Mouse (Mus musculus) macrophage (primary cell): ENCODE measurements around the gene Rere. TPM values are rescaled to one million over a fixed set of nuclear protein-coding genes. Genes with fewer than 3 reads are reported as not detected.

Source experiments
- H3K27ac ChIP-seq: fragments of 350-480 bp; formaldehyde crosslinking; 2 replicates; pipeline ENCODE4 v1.9.0; 2021
- H3K36me3 ChIP-seq: fragments of 350-480 bp; formaldehyde crosslinking; 2 replicates; pipeline ENCODE4 v1.9.0; 2021; ENCODE audit errors: inconsistent target
- H3K4me3 ChIP-seq: fragments of 350-480 bp; formaldehyde crosslinking; 2 replicates; pipeline ENCODE4 v1.9.0; 2021; ENCODE audit errors: inconsistent target
- H3K79me2 ChIP-seq: fragments of 350-480 bp; formaldehyde crosslinking; 2 replicates; pipeline ENCODE4 v1.9.0; 2021; ENCODE audit errors: inconsistent target
- WGBS: methylation state at CpG from one replicate; pipeline ENCODE4 v1.1.7; 2026; ENCODE audit warnings: inconsistent platforms; ENCODE audit not compliant: missing documents; 5-methylcytosine and 5-hydroxymethylcytosine counted together
- polyA plus RNA-seq: library from polyadenylated mRNA; stranded (reverse); fragments of 250-400 nt; gene quantifications from 3 replicates; pipeline ENCODE4 v1.2.4, GENCODE M21; 2018; ENCODE audit warnings: inconsistent platforms
- total RNA-seq, 78 experiments: library from RNA; depleted of rRNA; stranded (reverse); fragments of 250-400 nt; gene quantifications; 1 replicate in 9 of 78; 2 replicates in 24 of 78; 3 replicates in 43 of 78; 4 replicates in 2 of 78; pipeline ENCODE4 v1.2.4; 2018; ENCODE audit warnings: inconsistent platforms in 56 of 78

Rere gene
- 100 to 1,000 TPM in 22 of 26 experiments, 10 to 100 TPM in 4; 86.1 to 283 (median 166) TPM for total RNA-seq (2018; cell fraction: chromatin; rRNA removed)
- total RNA-seq (2018; cell fraction: cytosol; rRNA removed) = 10 to 100 TPM; 36.3 to 98.0 (median 67.3) TPM
- 100 to 1,000 TPM in 14 of 26 experiments, 10 to 100 TPM in 12; 49.7 to 195 (median 108) TPM for total RNA-seq (2018; cell fraction: nucleus; rRNA removed)
- 24.3 to 57.0 TPM (median 55.3 TPM) in 3 replicates for polyA plus RNA-seq

DNA sequence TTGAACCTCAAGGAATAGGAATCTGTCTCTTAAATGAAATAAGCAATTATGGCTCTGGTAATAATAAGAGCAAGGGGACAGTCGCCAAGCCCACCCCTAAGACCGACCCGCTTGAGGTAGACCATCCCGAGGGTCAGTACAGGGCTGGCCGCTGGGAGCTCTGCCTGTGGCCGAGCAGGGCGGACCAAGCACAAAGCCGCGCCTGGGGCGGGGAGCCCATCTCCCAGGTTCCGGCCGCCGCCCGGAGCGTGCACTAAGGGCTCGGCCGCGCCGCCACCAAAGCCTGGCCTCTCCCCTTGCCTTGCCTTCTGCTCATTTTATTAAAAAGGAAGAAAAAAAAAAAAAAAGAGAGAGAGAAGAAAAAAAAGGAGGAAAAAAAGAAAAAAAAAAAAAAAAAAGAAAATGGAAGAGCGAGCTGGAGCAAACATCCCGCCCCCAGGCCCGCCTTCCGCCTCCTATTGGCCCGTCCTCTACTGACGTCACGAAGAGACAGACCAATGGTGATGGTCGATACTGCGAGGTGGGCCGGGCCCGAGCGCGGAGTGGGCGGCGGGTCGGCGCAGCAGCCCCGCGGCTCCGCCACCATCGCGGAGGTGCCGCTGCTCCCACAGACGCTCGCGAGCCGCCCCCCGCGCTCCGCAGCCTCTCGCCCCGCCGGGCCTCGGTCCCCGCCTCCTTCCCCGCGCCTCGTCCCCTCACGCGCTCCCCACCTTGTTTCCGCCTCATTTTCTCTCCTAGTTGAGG, at the start of gene Rere:
Gene Rere (plus strand): TSS at position 629 of the 744 bp plus-strand sequence.
- Histone ChIP-seq H3K27ac (no peak within 1 kb of the TSS), H3K36me3 (no peaks in the 10 kb centered on the region), H3K79me2 (peaks cover 34% of the 10 kb centered on the region; the same call in 1 of the 2 replicates), H3K4me3 (peak within 1 kb of the TSS; percentile 43)
- WGBS = 1% methylated on average over 51 of the region's 60 CpGs

DNA sequence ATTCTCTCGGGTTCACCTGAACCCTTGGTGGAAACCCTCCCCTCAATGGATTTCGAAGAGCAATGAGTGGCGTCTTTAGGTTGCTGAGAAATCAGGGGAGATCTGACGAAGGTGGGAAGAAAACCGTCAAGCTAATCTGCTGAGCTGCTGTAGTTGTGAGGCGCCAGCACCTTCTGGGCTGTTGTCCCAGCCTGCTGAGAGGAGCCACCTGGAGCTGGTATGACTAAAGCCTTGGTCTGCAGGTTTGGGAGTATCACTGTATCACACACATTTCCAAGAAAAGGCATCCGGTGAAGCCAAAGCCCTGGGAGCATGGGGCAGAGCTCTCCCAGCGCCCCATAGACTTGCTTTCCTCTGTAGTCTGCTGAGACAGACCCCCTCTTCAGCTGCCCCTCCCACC, 49.6 kb upstream of the Rere start:
- Histone ChIP-seq H3K79me2 (no peaks in the 10 kb centered on the region), H3K27ac (no peak overlapping the region), H3K36me3 (no peaks in the 10 kb centered on the region), H3K4me3 (no peak overlapping the region)
- WGBS = 92% methylated on average over 7 of the region's 8 CpGs

DNA sequence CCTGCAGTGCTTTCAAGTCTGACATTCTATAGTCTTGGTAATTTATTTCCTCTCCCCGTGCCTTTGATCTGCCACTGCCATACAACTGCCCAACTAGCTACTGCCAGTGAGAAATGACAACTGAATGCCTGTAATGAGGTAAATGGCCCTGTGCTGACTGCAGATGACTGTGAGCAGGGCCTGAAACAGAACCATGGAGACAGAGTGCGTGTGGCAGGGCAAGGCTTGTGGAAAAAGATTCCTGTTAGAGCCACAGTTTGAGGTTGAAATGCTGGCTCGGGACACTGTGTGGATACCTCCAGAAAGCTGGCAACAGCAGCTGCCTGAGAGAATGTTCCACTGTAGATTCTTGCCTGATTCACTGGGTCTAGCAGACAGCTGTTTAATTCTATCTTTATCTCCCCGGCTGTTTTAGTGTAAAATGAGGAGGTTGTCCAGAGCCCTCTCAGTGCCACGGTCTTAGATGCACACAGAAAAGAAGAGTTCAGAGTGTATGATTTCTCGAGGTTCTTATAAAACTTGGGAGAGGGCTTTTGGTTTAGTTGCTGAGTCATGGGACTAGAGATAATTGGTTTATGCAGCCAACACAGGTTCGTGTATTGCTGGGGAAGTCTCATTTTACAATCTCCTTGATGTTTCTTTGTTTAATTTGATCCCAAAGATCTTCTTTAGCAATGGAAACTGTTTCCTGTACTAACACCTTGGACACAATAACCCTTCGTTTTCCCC, 46.7 kb upstream of the Rere start:
- H3K27ac ChIP-seq = no peak overlapping the region
- no peaks in the 10 kb centered on the region for H3K36me3 ChIP-seq
- 84% methylated on average over 8 of the region's 8 CpGs for WGBS
- H3K79me2 ChIP-seq = peaks cover 28% of the 10 kb centered on the region
- H3K4me3 ChIP-seq = no peak overlapping the region

DNA sequence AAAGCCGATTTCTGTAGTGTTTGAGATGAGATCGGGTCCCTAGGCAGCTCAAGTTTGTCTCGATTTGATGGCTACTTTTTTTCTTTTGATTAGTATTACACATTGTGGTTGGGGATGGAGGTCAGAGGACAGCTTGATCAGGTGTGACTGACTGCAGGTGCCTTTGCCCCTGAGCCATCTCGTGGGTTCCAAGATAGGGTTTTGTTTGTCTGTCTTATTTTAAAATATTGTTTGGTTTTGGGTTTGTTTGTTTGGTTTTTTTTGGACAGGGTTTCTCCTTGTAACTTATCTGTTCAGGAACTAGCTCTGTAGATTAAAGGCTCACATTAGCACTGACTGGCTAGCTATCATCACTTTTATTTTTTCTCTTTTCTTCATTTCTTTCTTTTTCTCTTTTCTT, 45.9 kb upstream of the Rere start:
- peaks cover 36% of the 10 kb centered on the region for H3K79me2 ChIP-seq
- H3K27ac ChIP-seq = 0 out of 2 replicates have a peak overlapping the region, but pooled peaks have one; percentile 94
- 93% methylated on average over 4 of the region's 4 CpGs for WGBS
- no peak overlapping the region for H3K4me3 ChIP-seq
- H3K36me3 ChIP-seq = 0 out of 2 replicates have a peak, but pooled peaks cover 2% of the 10 kb centered on the region

DNA sequence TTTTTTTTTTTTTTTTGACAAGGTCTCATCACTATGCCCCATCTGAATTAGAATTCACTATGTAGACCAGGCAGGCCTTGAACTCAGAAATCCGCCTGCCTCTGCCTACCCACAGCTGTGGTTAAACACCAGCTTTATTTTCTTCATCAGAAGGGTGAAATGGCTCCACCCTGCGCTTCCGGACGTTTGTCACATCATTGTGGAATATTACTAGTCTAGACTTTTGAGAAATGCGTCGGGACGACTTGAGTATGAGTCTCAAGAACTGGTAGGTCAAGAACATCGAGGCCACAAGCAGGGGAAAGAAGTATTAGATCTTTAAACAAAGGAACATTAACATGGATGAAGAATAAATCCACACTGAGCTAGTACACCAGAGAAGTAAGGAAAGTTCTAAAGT, 45.4 kb upstream of the Rere start:
- H3K4me3 ChIP-seq = peak overlapping the region; percentile 29
- H3K27ac ChIP-seq = peak overlapping the region; percentile 94
- WGBS = 84% methylated on average over 8 of the region's 8 CpGs
- peaks cover 41% of the 10 kb centered on the region for H3K79me2 ChIP-seq
- H3K36me3 ChIP-seq = peaks cover 5% of the 10 kb centered on the region; the same call in 1 of the 2 replicates

DNA sequence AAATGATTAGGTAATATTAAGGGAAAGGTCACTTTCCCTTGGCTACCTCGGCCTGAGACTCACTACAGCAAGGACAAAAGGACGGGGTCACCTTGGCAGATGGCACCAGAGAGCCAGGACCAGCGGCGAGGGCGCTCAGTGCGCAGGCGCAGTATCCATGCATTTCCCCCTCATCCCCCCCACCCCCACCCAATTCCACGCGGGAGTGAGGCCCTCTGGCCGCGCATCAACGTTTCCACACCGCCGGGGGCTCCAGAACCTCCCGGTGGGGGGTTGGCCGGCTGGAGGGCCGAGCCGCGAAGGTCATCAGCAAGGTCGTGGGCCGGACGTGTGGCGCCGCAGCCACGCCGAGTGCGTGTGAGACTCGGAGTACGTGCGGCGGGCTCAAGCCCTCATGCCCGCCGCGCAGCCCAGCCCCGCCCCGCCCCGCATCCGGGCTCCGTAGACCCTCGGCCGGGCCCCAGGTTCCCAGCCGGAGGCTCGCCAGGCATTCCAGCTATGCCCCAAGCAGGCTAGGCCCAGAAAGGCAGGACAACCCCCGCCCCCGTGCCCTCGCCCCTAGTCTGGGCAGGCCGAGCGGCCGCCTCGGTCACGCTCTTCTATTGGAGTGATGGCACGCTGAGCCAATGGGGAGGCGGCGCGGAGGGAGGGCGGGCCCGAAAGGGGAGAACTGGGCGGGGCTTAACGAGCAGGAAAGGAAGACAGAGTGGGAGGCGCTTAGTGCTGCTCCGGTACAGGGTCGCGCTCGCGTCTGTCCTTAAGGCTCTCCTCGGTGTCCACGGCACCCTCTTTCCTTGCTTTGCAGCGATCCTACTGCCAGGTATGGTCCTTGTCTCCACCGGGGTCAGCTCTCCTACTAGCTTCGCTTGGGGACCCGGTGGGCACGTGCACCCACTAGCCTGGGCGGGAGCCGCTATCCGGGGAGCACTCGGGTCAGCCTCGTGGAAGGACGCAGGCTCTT, 44.6 kb upstream of the Rere start, which contains the start of gene Eno1:
Gene Eno1 (plus strand): TSS at position 201 of the 961 bp plus-strand sequence.
- peaks cover 12% of the 10 kb centered on the region; the same call in 1 of the 2 replicates for H3K36me3 ChIP-seq
- 2% methylated on average over 67 of the region's 78 CpGs for WGBS
- H3K79me2 ChIP-seq = peaks cover 48% of the 10 kb centered on the region

DNA sequence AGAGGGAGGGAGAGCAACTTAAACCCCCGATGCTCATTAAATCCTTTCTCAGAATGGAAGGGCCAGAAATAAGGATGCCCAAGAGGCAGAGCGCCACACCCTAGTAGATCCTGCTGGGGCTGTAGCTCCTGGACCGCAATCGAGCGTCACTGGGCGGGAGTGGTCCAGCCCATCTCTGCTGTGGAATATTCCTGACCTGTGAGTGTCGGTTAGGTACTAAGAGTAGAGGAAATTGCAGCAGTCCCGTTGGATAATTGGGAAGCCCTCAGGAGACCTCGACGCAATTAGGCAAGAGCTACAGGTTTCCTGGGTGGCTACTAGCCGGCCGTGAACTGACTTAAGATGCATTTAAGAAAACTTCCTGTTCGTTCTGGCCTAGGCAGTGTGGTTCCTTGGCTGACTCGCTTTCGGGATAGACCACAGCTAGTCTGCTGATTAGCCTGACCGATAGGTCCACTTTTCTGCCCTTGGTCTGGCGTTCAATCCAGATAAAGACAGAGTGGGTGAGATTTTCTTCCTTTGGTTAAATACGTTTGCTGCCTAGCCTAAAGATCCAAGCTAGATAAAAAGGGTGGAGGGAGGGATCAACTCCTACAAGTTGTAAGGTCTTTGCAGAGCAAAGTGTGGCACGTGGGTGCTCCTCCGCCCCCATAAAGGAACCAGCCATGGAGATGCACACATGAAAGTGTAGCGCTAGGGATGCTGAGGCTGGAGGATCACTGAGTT, 43.6 kb upstream of the Rere start:
- peak overlapping the region; percentile 94 for H3K27ac ChIP-seq
- peak overlapping the region; percentile 87 for H3K4me3 ChIP-seq
- peaks cover 19% of the 10 kb centered on the region; the same call in 1 of the 2 replicates for H3K36me3 ChIP-seq
- peaks cover 58% of the 10 kb centered on the region for H3K79me2 ChIP-seq
- WGBS = 3% methylated on average over 21 of the region's 21 CpGs

More for the DNA sequence above, 44.6 kb upstream of the Rere start, which contains the start of gene Eno1:
- Histone ChIP-seq H3K4me3 (peak within 1 kb of the TSS; percentile 87), H3K27ac (peak within 1 kb of the TSS; percentile 94)

DNA sequence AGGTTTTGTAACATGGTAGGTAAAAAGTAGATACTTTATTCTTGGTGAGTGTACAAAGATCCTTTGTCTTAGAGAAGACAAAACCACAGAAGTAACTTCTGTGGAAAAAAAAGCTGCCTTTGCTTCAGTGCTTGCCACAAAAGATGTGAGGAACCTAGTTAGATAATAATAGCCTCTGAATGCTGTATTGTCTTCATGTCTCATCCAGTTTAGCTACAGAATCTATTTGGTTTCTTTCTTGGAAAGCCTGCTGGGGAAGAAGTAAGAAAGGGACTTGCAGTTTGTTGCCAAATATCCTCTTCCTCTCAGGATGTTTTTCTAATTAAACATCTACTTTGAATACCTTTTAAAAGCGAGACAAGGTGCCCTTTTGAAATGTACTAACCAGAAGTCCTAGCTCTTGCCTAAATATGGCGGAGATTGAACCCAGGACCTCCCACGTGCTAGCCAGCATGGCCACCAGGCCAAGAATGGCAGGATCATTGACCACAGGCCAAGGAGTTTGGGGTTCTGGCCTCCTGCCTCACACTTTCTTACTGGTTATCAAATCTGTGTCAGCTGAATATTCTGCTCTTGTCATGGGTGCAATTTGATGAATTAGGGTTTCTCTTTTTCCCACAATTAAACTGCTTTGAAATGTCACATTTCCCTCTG, 42.9 kb upstream of the Rere start:
- Histone ChIP-seq H3K4me3 (peak overlapping the region; percentile 87), H3K36me3 (peaks cover 20% of the 10 kb centered on the region; the same call in 1 of the 2 replicates), H3K79me2 (peaks cover 66% of the 10 kb centered on the region), H3K27ac (peak overlapping the region; percentile 94)
- 35% methylated on average over 3 of the region's 3 CpGs for WGBS

DNA sequence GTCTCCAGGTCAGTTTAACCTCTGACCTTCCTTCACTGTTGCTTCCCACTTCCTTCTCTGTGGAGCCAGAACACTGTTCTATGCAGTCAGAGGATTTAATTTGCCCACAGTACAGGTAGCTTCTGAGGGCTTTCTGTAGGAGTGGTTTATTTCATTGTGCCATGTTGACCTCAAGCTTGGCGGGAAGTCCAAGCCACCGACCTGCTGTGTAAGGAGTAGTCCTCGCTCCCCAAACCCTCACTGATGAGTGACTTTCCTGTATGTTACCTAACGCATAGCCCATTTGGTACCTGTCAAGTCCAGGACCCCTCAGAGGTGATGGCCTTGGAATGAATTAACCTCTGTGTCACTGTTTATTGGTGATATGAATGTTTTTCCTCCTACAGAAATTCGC, 42.4 kb upstream of the Rere start:
- 49% methylated on average over 5 of the region's 5 CpGs for WGBS
- H3K4me3 ChIP-seq = peak overlapping the region; percentile 87
- peaks cover 71% of the 10 kb centered on the region for H3K79me2 ChIP-seq
- H3K27ac ChIP-seq = peak overlapping the region; percentile 94
- peaks cover 26% of the 10 kb centered on the region; the same call in 1 of the 2 replicates for H3K36me3 ChIP-seq

DNA sequence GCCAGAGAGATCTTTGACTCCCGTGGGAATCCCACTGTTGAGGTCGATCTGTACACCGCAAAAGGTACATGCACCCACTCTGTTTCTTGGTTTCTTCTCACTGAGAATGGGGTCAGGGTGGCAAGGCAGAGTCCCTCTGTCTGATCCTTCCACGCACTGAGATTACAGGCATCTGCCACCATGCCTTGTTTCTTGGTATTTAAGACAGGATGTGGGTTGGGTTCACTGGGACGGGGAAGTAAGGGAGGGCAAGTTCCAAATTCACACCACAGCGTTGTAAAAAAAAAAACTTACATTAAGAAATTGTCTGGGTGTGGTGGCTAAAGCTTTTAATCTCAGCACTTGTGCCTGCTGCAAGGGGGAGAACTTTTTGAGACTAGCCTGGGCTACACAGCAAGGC, 41.9 kb upstream of the Rere start:
- H3K36me3 ChIP-seq = peaks cover 30% of the 10 kb centered on the region
- H3K4me3 ChIP-seq = peak overlapping the region; percentile 87; the same call in 1 of the 2 replicates
- H3K79me2 ChIP-seq = peaks cover 75% of the 10 kb centered on the region
- 26% methylated on average over 6 of the region's 6 CpGs for WGBS
- peak overlapping the region; percentile 94 for H3K27ac ChIP-seq

DNA sequence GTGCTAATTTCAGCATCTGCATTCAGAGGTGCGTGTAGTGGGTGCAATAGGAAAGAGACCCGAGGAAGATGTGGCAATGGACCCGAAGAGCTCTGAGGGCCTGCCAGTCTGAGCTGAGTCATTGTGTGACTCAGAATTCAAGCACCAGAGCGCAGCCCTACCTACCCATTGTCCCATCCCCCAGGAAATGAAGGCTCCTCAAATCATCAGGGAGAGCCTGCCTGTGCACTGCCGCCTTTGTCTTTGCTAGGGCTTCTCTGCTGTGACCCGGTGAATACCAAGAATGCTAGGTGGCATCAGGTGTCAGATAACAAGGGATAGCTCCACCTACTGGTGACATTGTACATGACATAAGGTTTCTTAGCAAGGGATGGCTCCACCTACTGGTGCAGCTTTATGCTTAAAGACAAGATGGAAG, 41.5 kb upstream of the Rere start:
- Histone ChIP-seq H3K27ac (peak overlapping the region; percentile 94), H3K79me2 (peaks cover 79% of the 10 kb centered on the region), H3K4me3 (peak overlapping the region; percentile 87; the same call in 1 of the 2 replicates), H3K36me3 (peaks cover 34% of the 10 kb centered on the region)
- WGBS = 10% methylated on average over 6 of the region's 6 CpGs

DNA sequence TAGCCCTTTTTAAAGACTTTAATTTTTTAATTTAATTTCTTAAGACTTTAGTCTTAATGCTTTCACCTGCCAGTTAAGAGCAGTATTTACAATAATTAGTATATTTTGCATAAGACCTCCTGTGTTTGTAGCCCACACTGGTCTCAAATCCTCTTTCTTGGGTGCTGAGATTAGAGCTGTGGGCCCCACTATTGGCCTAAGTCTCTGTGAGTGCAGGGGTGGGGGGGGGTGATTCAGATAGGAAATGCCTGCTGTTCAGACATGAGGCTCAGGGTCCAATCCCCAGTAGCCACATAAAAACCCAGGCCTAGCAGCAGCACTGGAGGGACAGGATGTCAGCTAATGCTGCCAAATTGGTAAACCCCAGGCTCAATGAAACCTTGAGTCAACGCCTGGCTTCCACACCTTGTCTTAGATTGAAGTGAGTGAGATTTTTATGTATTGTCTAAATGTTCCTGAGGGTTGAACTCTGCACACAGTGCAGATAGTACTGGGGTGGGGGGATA, 41.0 kb upstream of the Rere start:
- H3K36me3 ChIP-seq = peaks cover 39% of the 10 kb centered on the region
- peak overlapping the region; percentile 87; the same call in 1 of the 2 replicates for H3K4me3 ChIP-seq
- WGBS = 67% methylated on average over 1 of the region's 1 CpGs
- H3K79me2 ChIP-seq = peaks cover 79% of the 10 kb centered on the region
- peak overlapping the region; percentile 94 for H3K27ac ChIP-seq
